Mouse (Mus musculus) liver, embryonic 14.5 days (tissue): ENCODE measurements around the gene Psmb3.

Source experiments
- CTCF ChIP-seq: IDR thresholded peaks from 2 replicates; pipeline ENCODE4 v1.5.1; 2016; ENCODE audit warnings: antibody characterized with exemption, low read depth, control low read depth
- EP300 ChIP-seq: IDR thresholded peaks from 2 replicates; pipeline ENCODE4 v1.6.1; 2016; ENCODE audit warnings: antibody characterized with exemption, low read depth

DNA sequence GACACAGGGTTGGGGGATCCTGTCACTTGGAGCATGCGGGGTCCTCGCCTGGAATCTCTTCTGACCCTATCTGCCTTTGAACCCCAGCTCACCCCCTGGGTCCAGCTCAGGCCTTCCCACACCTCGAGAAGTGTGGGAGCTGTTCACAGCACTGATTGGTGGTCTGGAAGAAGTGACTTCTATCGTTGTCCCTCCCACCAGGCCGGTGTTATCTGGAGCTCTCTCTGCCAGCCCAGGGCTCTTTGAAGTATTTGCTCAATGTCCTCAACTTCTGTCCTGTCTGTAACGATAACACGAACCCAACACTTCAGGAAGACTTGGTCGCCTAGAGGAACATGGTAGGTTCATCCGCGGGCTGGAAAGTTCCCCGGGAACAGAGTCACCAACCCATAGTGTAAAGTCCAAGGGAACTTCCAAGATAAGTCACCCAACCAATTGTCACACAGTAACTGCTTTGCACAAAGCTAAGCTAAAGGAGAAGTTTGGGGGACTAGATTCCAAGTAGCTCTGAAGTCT is 44.4 kb upstream of the Psmb3 start:
- TF ChIP-seq EP300 (no peak), CTCF (no peak)
